Mouse (Mus musculus): ENCODE results near the gene Gulp1. TPM values are rescaled to one million over a fixed set of nuclear protein-coding genes. Genes with fewer than 3 reads are reported as not detected.

Gulp1 gene
- polyA plus RNA-seq, 1 experiment from 2014 or later = 29.5 TPM

GRCm38 (mm10) chr1:44678974-44679373 is 127.7 kb downstream of the Gulp1 start:
- H3K9ac ChIP-seq (ENCODE audit: low read length) = no peak overlapping the region
- no peaks in the 10 kb centered on the region for H3K27me3 ChIP-seq (ENCODE audit: control insufficient read depth, insufficient read depth, low read length)
- H3K4me2 ChIP-seq = no peak overlapping the region
- H3K27ac ChIP-seq (ENCODE audit: low read depth, low read length) = no peak overlapping the region
- H3K4me3 ChIP-seq (ENCODE audit: low read depth, low read length) = no peak overlapping the region
- no peaks in the 10 kb centered on the region for H3K36me3 ChIP-seq (ENCODE audit: control insufficient read depth, insufficient read depth, low read length)
- no peak for ATAC-seq (ENCODE audit: low FRiP score)
- DNase-seq (ENCODE audit: low spot score, missing footprints) = no peak
- no peaks in the 10 kb centered on the region for H3K4me1 ChIP-seq (ENCODE audit: control insufficient read depth, insufficient read depth, low read length)
- H3K9me3 ChIP-seq (ENCODE audit: control insufficient read depth, low read length) = no peaks in the 10 kb centered on the region
- 84% methylated on average over 3 of the region's 3 CpGs for WGBS

GRCm38 (mm10) chr1:44679415-44679814 is 128.1 kb downstream of the Gulp1 start:
- Histone ChIP-seq H3K4me1 (ENCODE audit: control insufficient read depth, insufficient read depth, low read length) (no peaks in the 10 kb centered on the region), H3K27me3 (ENCODE audit: control insufficient read depth, insufficient read depth, low read length) (no peaks in the 10 kb centered on the region), H3K9me3 (ENCODE audit: control insufficient read depth, low read length) (no peaks in the 10 kb centered on the region), H3K27ac (ENCODE audit: low read depth, low read length) (no peak overlapping the region), H3K4me2 (no peak overlapping the region), H3K36me3 (ENCODE audit: control insufficient read depth, insufficient read depth, low read length) (no peaks in the 10 kb centered on the region), H3K9ac (ENCODE audit: low read length) (no peak overlapping the region), H3K4me3 (ENCODE audit: low read depth, low read length) (no peak overlapping the region)
- DNase-seq (ENCODE audit: low spot score, missing footprints) (no peak), ATAC-seq (ENCODE audit: low FRiP score) (no peak)
- 76% methylated on average over 3 of the region's 3 CpGs for WGBS

GRCm38 (mm10) chr1:44682556-44682955 is 131.2 kb downstream of the Gulp1 start:
- H3K36me3 ChIP-seq (ENCODE audit: control insufficient read depth, insufficient read depth, low read length) = no peaks in the 10 kb centered on the region
- H3K27ac ChIP-seq (ENCODE audit: low read depth, low read length) = no peak overlapping the region
- H3K4me1 ChIP-seq (ENCODE audit: control insufficient read depth, insufficient read depth, low read length) = no peaks in the 10 kb centered on the region
- H3K9ac ChIP-seq (ENCODE audit: low read length) = no peak overlapping the region
- DNase-seq (ENCODE audit: low spot score, missing footprints) = no peak
- no peaks in the 10 kb centered on the region for H3K27me3 ChIP-seq (ENCODE audit: control insufficient read depth, insufficient read depth, low read length)
- H3K9me3 ChIP-seq (ENCODE audit: control insufficient read depth, low read length) = no peaks in the 10 kb centered on the region
- 15% methylated on average over 2 of the region's 2 CpGs for WGBS
- H3K4me3 ChIP-seq (ENCODE audit: low read depth, low read length) = no peak overlapping the region
- no peak overlapping the region for H3K4me2 ChIP-seq
- ATAC-seq (ENCODE audit: low FRiP score) = peak; percentile 55; the same call in 1 of the 2 replicates

GRCm38 (mm10) chr1:44683723-44684122 is 132.4 kb downstream of the Gulp1 start:
- WGBS = 59% methylated on average over 6 of the region's 6 CpGs
- ATAC-seq (ENCODE audit: low FRiP score) (peak; percentile 65), DNase-seq (ENCODE audit: low spot score, missing footprints) (no peak)

GRCm38 (mm10) chr1:44720785-44721410 is 169.6 kb downstream of the Gulp1 start:
- Histone ChIP-seq H3K4me2 (no peak overlapping the region), H3K4me3 (ENCODE audit: low read depth, low read length) (no peak overlapping the region), H3K9me3 (ENCODE audit: control insufficient read depth, low read length) (no peaks in the 10 kb centered on the region), H3K4me1 (ENCODE audit: control insufficient read depth, insufficient read depth, low read length) (0 out of 2 replicates have a peak, but pooled peaks cover 5% of the 10 kb centered on the region), H3K36me3 (ENCODE audit: control insufficient read depth, insufficient read depth, low read length) (no peaks in the 10 kb centered on the region), H3K27me3 (ENCODE audit: control insufficient read depth, insufficient read depth, low read length) (no peaks in the 10 kb centered on the region), H3K27ac (ENCODE audit: low read depth, low read length) (no peak overlapping the region), H3K9ac (ENCODE audit: low read length) (no peak overlapping the region)
- DNase-seq (ENCODE audit: low spot score, missing footprints) (no peak), ATAC-seq (ENCODE audit: low FRiP score) (peak; percentile 77; the same call in 1 of the 2 replicates)
- WGBS = 63% methylated on average over 4 of the region's 4 CpGs

More at GRCm38 (mm10) chr1:44683723-44684122, 132.4 kb downstream of the Gulp1 start:
- H3K9me3 ChIP-seq (ENCODE audit: control insufficient read depth, low read length) = no peaks in the 10 kb centered on the region
- H3K4me3 ChIP-seq (ENCODE audit: low read depth, low read length) = no peak overlapping the region
- H3K27ac ChIP-seq (ENCODE audit: low read depth, low read length) = no peak overlapping the region
- no peaks in the 10 kb centered on the region for H3K27me3 ChIP-seq (ENCODE audit: control insufficient read depth, insufficient read depth, low read length)
- H3K9ac ChIP-seq (ENCODE audit: low read length) = no peak overlapping the region
- H3K36me3 ChIP-seq (ENCODE audit: control insufficient read depth, insufficient read depth, low read length) = no peaks in the 10 kb centered on the region
- H3K4me2 ChIP-seq = no peak overlapping the region
- H3K4me1 ChIP-seq (ENCODE audit: control insufficient read depth, insufficient read depth, low read length) = no peaks in the 10 kb centered on the region

GRCm38 (mm10) chr1:44741256-44741655 is 189.9 kb downstream of the Gulp1 start:
- Histone ChIP-seq H3K4me3 (ENCODE audit: low read depth, low read length) (no peak overlapping the region), H3K27ac (ENCODE audit: low read depth, low read length) (no peak overlapping the region), H3K9me3 (ENCODE audit: control insufficient read depth, low read length) (no peaks in the 10 kb centered on the region), H3K27me3 (ENCODE audit: control insufficient read depth, insufficient read depth, low read length) (no peaks in the 10 kb centered on the region), H3K4me1 (ENCODE audit: control insufficient read depth, insufficient read depth, low read length) (no peaks in the 10 kb centered on the region), H3K9ac (ENCODE audit: low read length) (no peak overlapping the region), H3K36me3 (ENCODE audit: control insufficient read depth, insufficient read depth, low read length) (no peaks in the 10 kb centered on the region), H3K4me2 (no peak overlapping the region)
- DNase-seq (ENCODE audit: low spot score, missing footprints) (no peak), ATAC-seq (ENCODE audit: low FRiP score) (no peak)

- WGBS = 18% methylated on average over 2 of the region's 2 CpGs
- no peaks in the 10 kb centered on the region for H3K27me3 ChIP-seq (ENCODE audit: control insufficient read depth, insufficient read depth, low read length)
- no peaks in the 10 kb centered on the region for H3K36me3 ChIP-seq (ENCODE audit: control insufficient read depth, insufficient read depth, low read length)
- no peak overlapping the region for H3K27ac ChIP-seq (ENCODE audit: low read depth, low read length)
- no peak overlapping the region for H3K4me2 ChIP-seq
- DNase-seq (ENCODE audit: low spot score, missing footprints) = peak; percentile 95
- H3K4me3 ChIP-seq (ENCODE audit: low read depth, low read length) = no peak overlapping the region
- ATAC-seq (ENCODE audit: low FRiP score) = no peak
- no peaks in the 10 kb centered on the region for H3K4me1 ChIP-seq (ENCODE audit: control insufficient read depth, insufficient read depth, low read length)
- no peaks in the 10 kb centered on the region for H3K9me3 ChIP-seq (ENCODE audit: control insufficient read depth, low read length)
- no peak overlapping the region for H3K9ac ChIP-seq (ENCODE audit: low read length)
Measured at GRCm38 (mm10) chr1:44745711-44746110, 194.4 kb downstream of the Gulp1 start.

- Histone ChIP-seq H3K27ac (ENCODE audit: low read depth, low read length) (no peak overlapping the region), H3K9me3 (ENCODE audit: control insufficient read depth, low read length) (no peaks in the 10 kb centered on the region), H3K4me1 (ENCODE audit: control insufficient read depth, insufficient read depth, low read length) (no peaks in the 10 kb centered on the region), H3K4me2 (no peak overlapping the region), H3K4me3 (ENCODE audit: low read depth, low read length) (no peak overlapping the region), H3K9ac (ENCODE audit: low read length) (no peak overlapping the region), H3K36me3 (ENCODE audit: control insufficient read depth, insufficient read depth, low read length) (no peaks in the 10 kb centered on the region), H3K27me3 (ENCODE audit: control insufficient read depth, insufficient read depth, low read length) (no peaks in the 10 kb centered on the region)
- WGBS = 83% methylated on average over 5 of the region's 5 CpGs
- ATAC-seq (ENCODE audit: low FRiP score) (no peak), DNase-seq (ENCODE audit: low spot score, missing footprints) (no peak)
Measured at GRCm38 (mm10) chr1:44750731-44751730, 199.7 kb downstream of the Gulp1 start.

GRCm38 (mm10) chr1:44778251-44778650 is 226.9 kb downstream of the Gulp1 start:
- ATAC-seq (ENCODE audit: low FRiP score) = no peak
- 64% methylated on average over 1 of the region's 1 CpGs for WGBS
- no peak overlapping the region for H3K9ac ChIP-seq (ENCODE audit: low read length)
- H3K4me2 ChIP-seq = no peak overlapping the region
- no peaks in the 10 kb centered on the region for H3K36me3 ChIP-seq (ENCODE audit: control insufficient read depth, insufficient read depth, low read length)
- no peaks in the 10 kb centered on the region for H3K27me3 ChIP-seq (ENCODE audit: control insufficient read depth, insufficient read depth, low read length)
- DNase-seq (ENCODE audit: low spot score, missing footprints) = no peak
- no peak overlapping the region for H3K27ac ChIP-seq (ENCODE audit: low read depth, low read length)
- H3K4me1 ChIP-seq (ENCODE audit: control insufficient read depth, insufficient read depth, low read length) = no peaks in the 10 kb centered on the region
- H3K9me3 ChIP-seq (ENCODE audit: control insufficient read depth, low read length) = no peaks in the 10 kb centered on the region
- H3K4me3 ChIP-seq (ENCODE audit: low read depth, low read length) = no peak overlapping the region
